Mouse (Mus musculus) mouse trophoblast stem cell (cell line): ENCODE measurements around the gene H2al1g.
"Not testable (repeated sequence)": the region's sequence is repeated elsewhere in the genome, so short reads cannot be mapped to it uniquely, and the experiment has no call there.

Experiments used
- in situ Hi-C, 2 experiments: fragments of 300-500 bp; cut with MseI, MboI; formaldehyde crosslinking; loops; 2 replicates in 1 of 2; 3 replicates in 1 of 2; pipeline ENCODE4 v1.15.1; 2025

Gene H2al1g

GRCm38 (mm10) chrX:11317956-11318355 is at the start of gene H2al1g:
Gene H2al1g (plus strand): TSS chrX:11318256.
- in situ Hi-C loops = not testable (repeated sequence)

- in situ Hi-C loops = loop anchor here in 1 of 2 experiments (25.0 kb wide), 1 partner anchor 93 kb away; no protein-coding TSS in a partner anchor
Observed at GRCm38 (mm10) chrX:11269074-11269473, 49.0 kb upstream of the H2al1g start.

- in situ Hi-C loops = loop anchor here in 1 of 2 experiments (25.0 kb wide), 1 partner anchor 89 kb away; no protein-coding TSS in a partner anchor
Observed at GRCm38 (mm10) chrX:11273190-11273589, 44.9 kb upstream of the H2al1g start.

- in situ Hi-C loops = no loop called here
Observed at GRCm38 (mm10) chrX:11277083-11277482, 41.0 kb upstream of the H2al1g start.

- in situ Hi-C loops = loop anchor here in 1 of 2 experiments (10.0 kb wide), 1 partner anchor 74 kb away; no protein-coding TSS in a partner anchor
Observed at GRCm38 (mm10) chrX:11280741-11281140, 37.3 kb upstream of the H2al1g start.

GRCm38 (mm10) chrX:11288306-11288882 is 29.7 kb upstream of the H2al1g start:
- in situ Hi-C loops = loop anchor here in 1 of 2 experiments (10.0 kb wide), 1 partner anchor 66 kb away; no protein-coding TSS in a partner anchor

GRCm38 (mm10) chrX:11289244-11289643 is 28.8 kb upstream of the H2al1g start:
- in situ Hi-C loops = loop anchor here in 1 of 2 experiments (10.0 kb wide), 1 partner anchor 66 kb away; no protein-coding TSS in a partner anchor

- in situ Hi-C loops = not testable (repeated sequence)
Observed at GRCm38 (mm10) chrX:11298957-11299356, 19.1 kb upstream of the H2al1g start, which contains the start of gene H2al1a. Gene H2al1a (plus strand): TSS chrX:11299257.

GRCm38 (mm10) chrX:11302132-11302531 is 15.9 kb upstream of the H2al1g start, which contains the start of gene H2al1b:
Gene H2al1b (plus strand): TSS chrX:11302432.
- in situ Hi-C loops = not testable (repeated sequence)

GRCm38 (mm10) chrX:11305355-11305754 is 12.7 kb upstream of the H2al1g start, which contains the start of gene H2al1c:
Gene H2al1c (plus strand): TSS chrX:11305655.
- in situ Hi-C loops = not testable (repeated sequence)

GRCm38 (mm10) chrX:11308524-11308923 is 9.5 kb upstream of the H2al1g start, which contains the start of gene H2al1d:
Gene H2al1d (plus strand): TSS chrX:11308824.
- in situ Hi-C loops = not testable (repeated sequence)

- in situ Hi-C loops = not testable (repeated sequence)
Observed at GRCm38 (mm10) chrX:11311634-11312033, 6.4 kb upstream of the H2al1g start, which contains the start of gene H2al1e. Gene H2al1e (plus strand): TSS chrX:11311934.

- in situ Hi-C loops = not testable (repeated sequence)
Observed at GRCm38 (mm10) chrX:11314858-11315257, 3.2 kb upstream of the H2al1g start, which contains the start of gene H2al1f. Gene H2al1f (plus strand): TSS chrX:11315158.

GRCm38 (mm10) chrX:11321192-11321591 is 3.1 kb downstream of the H2al1g start, which contains the start of gene H2al1h:
Gene H2al1h (plus strand): TSS chrX:11321492.
- in situ Hi-C loops = not testable (repeated sequence)

- in situ Hi-C loops = not testable (repeated sequence)
Observed at GRCm38 (mm10) chrX:11324359-11324758, 6.3 kb downstream of the H2al1g start, which contains the start of gene H2al1i. Gene H2al1i (plus strand): TSS chrX:11324659.

GRCm38 (mm10) chrX:11327522-11327921 is 9.5 kb downstream of the H2al1g start, which contains the start of gene H2al1j:
Gene H2al1j (plus strand): TSS chrX:11327822.
- in situ Hi-C loops = not testable (repeated sequence)

- in situ Hi-C loops = no loop called here
Observed at GRCm38 (mm10) chrX:11345762-11346161, 27.7 kb downstream of the H2al1g start.

GRCm38 (mm10) chrX:11346756-11347155 is 28.7 kb downstream of the H2al1g start:
- in situ Hi-C loops = no loop called here

- in situ Hi-C loops = loop anchor here in 1 of 2 experiments (25.0 kb wide), 1 partner anchor 99 kb away; no protein-coding TSS in a partner anchor
Observed at GRCm38 (mm10) chrX:11360823-11361222, 42.8 kb downstream of the H2al1g start.

- in situ Hi-C loops = loop anchor here in 1 of 2 experiments (25.0 kb wide), 1 partner anchor 99 kb away; no protein-coding TSS in a partner anchor
Observed at GRCm38 (mm10) chrX:11361261-11361660, 43.2 kb downstream of the H2al1g start.

- in situ Hi-C loops = loop anchor here in 1 of 2 experiments (25.0 kb wide), 1 partner anchor 102 kb away; no protein-coding TSS in a partner anchor
Observed at GRCm38 (mm10) chrX:11363890-11364289, 45.8 kb downstream of the H2al1g start.

- in situ Hi-C loops = loop anchor here in 1 of 2 experiments (25.0 kb wide), 1 partner anchor 103 kb away; no protein-coding TSS in a partner anchor
Observed at GRCm38 (mm10) chrX:11365151-11365550, 47.1 kb downstream of the H2al1g start.
